Mouse (Mus musculus) bone marrow macrophage, adult 2 months (primary cell): ENCODE data around the gene Cpa5.

Experiments
- CTCF ChIP-seq: IDR thresholded peaks from 2 replicates; pipeline ENCODE4 v1.5.1; 2012; ENCODE audit warnings: low read depth, mild to moderate bottlenecking, low read length, moderate library complexity
- POLR2A ChIP-seq: IDR thresholded peaks from 2 replicates; pipeline ENCODE4 v1.6.1; 2012; ENCODE audit warnings: mild to moderate bottlenecking, low read depth, low read length, borderline replicate concordance

- no peak for TF ChIP-seq CTCF
- TF ChIP-seq POLR2A, result no peak
Measured at GRCm38 (mm10) chr6:30644462-30644861, 33.7 kb downstream of the Cpa5 start.
